Comparison of ENCODE assay signal across 16 mouse cellular contexts in genomic region chr14:31209133-31209557, GRCm38 (mm10). TPM values are rescaled to one million over a fixed set of nuclear protein-coding genes. Genes with fewer than 3 reads are reported as not detected.
DNase-seq lines count a peak whose midpoint lies in the region; ATAC-seq and TF ChIP-seq lines count a peak whose summit lies in the region.
"Had no signal": no experiment of that assay in that cellular context is flagged by ENCODE, and none has a peak within 500 bp of the region (broad histone marks: within the 10 kb centered on the region; RNA-seq: fewer than 3 reads in every experiment).

No protein-coding gene starts in this region.

- H3K4me1 ChIP-seq in liver, embryonic 16.5 days (ENCODE audit: control insufficient read depth, low read depth, low read length), result peaks cover 28% of the 10 kb centered on the region
- peaks cover 63% of the 10 kb centered on the region for H3K4me1 ChIP-seq in liver, embryonic 12.5 days
- H3K4me1 ChIP-seq in heart, embryonic 16.5 days (ENCODE audit: control insufficient read depth, insufficient read depth, low read length), result peaks cover 45% of the 10 kb centered on the region

- H3K4me2 ChIP-seq in liver, embryonic 16.5 days (ENCODE audit: low read depth, low read length), result peak overlapping the region; percentile 18; the same call in 1 of the 2 replicates
- H3K4me2 ChIP-seq in liver, embryonic 12.5 days, result no peak overlapping the region
- peak overlapping the region; percentile 92 for H3K4me2 ChIP-seq in heart, embryonic 16.5 days (ENCODE audit: low read depth, low read length)
- peak overlapping the region; percentile 73 for H3K4me2 ChIP-seq in myocyte (ENCODE audit: low read depth)
- H3K4me2 ChIP-seq: midbrain, embryonic 13.5 days had no signal

- 0 out of 2 replicates have a peak overlapping the region, but pooled peaks have one; percentile 3 for H3K4me3 ChIP-seq in liver, embryonic 16.5 days (ENCODE audit: low read depth, low read length)
- no peak overlapping the region for H3K4me3 ChIP-seq in liver, embryonic 12.5 days
- peak overlapping the region; percentile 85 for H3K4me3 ChIP-seq in heart, embryonic 16.5 days (ENCODE audit: low read length)
- peak overlapping the region; percentile 100 for H3K4me3 ChIP-seq in myocyte
- H3K4me3 ChIP-seq: midbrain, embryonic 13.5 days had no signal

- peaks cover 37% of the 10 kb centered on the region for H3K79me2 ChIP-seq in myocyte (ENCODE audit: control insufficient read depth, insufficient read depth)

- H3K27me3 ChIP-seq in liver, embryonic 16.5 days (ENCODE audit: control insufficient read depth, insufficient read depth, low read depth, low read length), result no peaks in the 10 kb centered on the region
- H3K27me3 ChIP-seq in liver, embryonic 12.5 days (replicated peaks), result peaks cover 12% of the 10 kb centered on the region
- H3K27me3 ChIP-seq in heart, embryonic 16.5 days (ENCODE audit: control insufficient read depth, insufficient read depth, low read length), result no peaks in the 10 kb centered on the region
- no peaks in the 10 kb centered on the region for H3K27me3 ChIP-seq in myocyte (ENCODE audit: control insufficient read depth, insufficient read depth, insufficient read length)
- H3K27me3 ChIP-seq: midbrain, embryonic 13.5 days had no signal

- H3K9ac ChIP-seq in liver, embryonic 16.5 days (ENCODE audit: low read depth, low read length), result no peak overlapping the region
- H3K9ac ChIP-seq in liver, embryonic 12.5 days, result no peak overlapping the region
- H3K9ac ChIP-seq in heart, embryonic 16.5 days (ENCODE audit: low read length), result peak overlapping the region; percentile 87

- no peaks in the 10 kb centered on the region for H3K36me3 ChIP-seq in liver, embryonic 16.5 days (ENCODE audit: control insufficient read depth, insufficient read depth)
- peaks cover 8% of the 10 kb centered on the region for H3K36me3 ChIP-seq in liver, embryonic 12.5 days
- H3K36me3 ChIP-seq in heart, embryonic 16.5 days (ENCODE audit: control insufficient read depth, insufficient read depth), result peaks cover 2% of the 10 kb centered on the region; the same call in 1 of the 2 replicates
- peaks cover 23% of the 10 kb centered on the region for H3K36me3 ChIP-seq in myocyte (ENCODE audit: control insufficient read depth, insufficient read depth)

- WGBS in liver, embryonic 16.5 days (ENCODE audit: insufficient replicate concordance), result 53% methylated on average over 4 of the region's 4 CpGs
- 74% methylated on average over 4 of the region's 4 CpGs for WGBS in liver, embryonic 12.5 days (ENCODE audit: insufficient replicate concordance)
- WGBS in heart, embryonic 16.5 days, result 38% methylated on average over 4 of the region's 4 CpGs

- no peak for TF ChIP-seq POLR2A in myocyte (IDR thresholded peaks at IDR 0.05; ENCODE audit: insufficient read length, low read depth)

- ATAC-seq in liver, embryonic 16.5 days (ENCODE audit: low read depth), result no peak
- ATAC-seq in liver, embryonic 12.5 days, result no peak
- ATAC-seq in heart, embryonic 16.5 days (replicated peaks; ENCODE audit: extremely low read depth, insufficient read depth, low FRiP score), result peak; percentile 80
- ATAC-seq: forebrain, embryonic 16.5 days; hindbrain, postnatal 0 days; midbrain, embryonic 13.5 days had no signal

- H3K27ac ChIP-seq in liver, embryonic 16.5 days (ENCODE audit: low read length), result no peak overlapping the region
- H3K27ac ChIP-seq in liver, embryonic 12.5 days, result no peak overlapping the region
- H3K27ac ChIP-seq in heart, embryonic 16.5 days (ENCODE audit: low read length), result peak overlapping the region; percentile 95
- H3K27ac ChIP-seq: hindbrain, postnatal 0 days; midbrain, embryonic 13.5 days had no signal

- H3K9me3 ChIP-seq in liver, embryonic 16.5 days (replicated peaks; ENCODE audit: control insufficient read depth, low read length), result no peaks in the 10 kb centered on the region
- no peaks in the 10 kb centered on the region for H3K9me3 ChIP-seq in liver, embryonic 12.5 days (replicated peaks)
- H3K9me3 ChIP-seq in heart, embryonic 16.5 days (replicated peaks; ENCODE audit: control insufficient read depth, low read length), result no peaks in the 10 kb centered on the region
- H3K9me3 ChIP-seq: midbrain, embryonic 13.5 days had no signal

- peak; percentile 40 for DNase-seq in cerebellum, adult 9-11 months
- no peak for DNase-seq in cerebellum, postnatal 25 days
- no peak for DNase-seq in ovary, postnatal 14 days (ENCODE audit: low spot score)
- DNase-seq in adrenal gland, adult 18-20 months (ENCODE audit: low spot score in 2 of 2), result no peak
- DNase-seq: kidney, adult 2 months; lung, embryonic 14.5 days; thymus, adult 2 months had no signal

- peak overlapping the region; percentile 2 for H3ac ChIP-seq in myocyte (ENCODE audit: control insufficient read depth, insufficient read length)

TF ChIP-seq in myocyte, 11 proteins besides CTCF, POLR2A, EP300 and RAD21:
- TF ChIP-seq MAX (IDR thresholded peaks at IDR 0.05; ENCODE audit: low read depth) (no peak), SRF (IDR thresholded peaks at IDR 0.05; ENCODE audit: control insufficient read depth, insufficient read length, low read depth) (peak; percentile 89), POLR2AphosphoS2 (IDR thresholded peaks at IDR 0.05; ENCODE audit: insufficient read length, low read depth) (no peak), USF1 (IDR thresholded peaks at IDR 0.05; ENCODE audit: low read depth) (no peak), MYOD1 (IDR thresholded peaks at IDR 0.05; ENCODE audit: control insufficient read depth in 1 of 3, insufficient read length in 2 of 3, low read depth in 2 of 3) (peak; percentile 58 to 88 (median 71)), TCF12 (IDR thresholded peaks at IDR 0.05; ENCODE audit: insufficient read depth, poor library complexity, severe bottlenecking) (peak; percentile 50), E2F4 (IDR thresholded peaks at IDR 0.05; ENCODE audit: insufficient read depth) (no peak), REST (IDR thresholded peaks at IDR 0.05; ENCODE audit: insufficient read depth, insufficient read length) (no peak), CEBPB (IDR thresholded peaks at IDR 0.05; ENCODE audit: insufficient read depth, poor library complexity, severe bottlenecking) (0 out of 2 replicates have a peak, but pooled peaks have one; percentile 31), MYOG (IDR thresholded peaks at IDR 0.05; ENCODE audit: control insufficient read depth in 1 of 3, insufficient read depth in 1 of 3, insufficient read length in 2 of 3, low read depth in 2 of 3) (peak; percentile 28 to 85 (median 76)), TCF3 (IDR thresholded peaks at IDR 0.05; ENCODE audit: insufficient read length, low read depth) (peak; percentile 53)

RNA-seq across cellular contexts. Expression of gene Tnnc1, which starts 1.0 kb away (rescaled TPM):
- 80.6 and 93.1 TPM in 2 replicates for polyA plus RNA-seq in liver, embryonic 16.5 days (2015; fragmentation: Nextera tagmentation; extraction: Ambion mirVana)
- 10.8 and 11.5 TPM in 2 replicates for polyA plus RNA-seq in liver, embryonic 12.5 days (2016; fragmentation: Nextera tagmentation; extraction: Ambion mirVana)
- 4,861 and 5,105 TPM in 2 replicates for polyA plus RNA-seq in heart, embryonic 16.5 days (2015; fragmentation: Nextera tagmentation; extraction: Ambion mirVana)
- 7,028 TPM for polyA plus RNA-seq in myocyte (2012; fragmentation: generic; extraction: Trizol)
- total RNA-seq in adrenal gland, adult 18-20 months (2021), result 1 to 10 TPM in 1 of 2 experiments, under 1 TPM in 1; 0.74 to 1.7 TPM
- total RNA-seq: MEL had no signal

RNA-seq across cellular contexts. Expression of gene Nisch, which starts 7.6 kb away (rescaled TPM):
- 94.9 and 112 TPM in 2 replicates for polyA plus RNA-seq in liver, embryonic 16.5 days (2015; fragmentation: Nextera tagmentation; extraction: Ambion mirVana)
- 145 and 151 TPM in 2 replicates for polyA plus RNA-seq in liver, embryonic 12.5 days (2016; fragmentation: Nextera tagmentation; extraction: Ambion mirVana)
- 331 and 376 TPM in 2 replicates for polyA plus RNA-seq in heart, embryonic 16.5 days (2015; fragmentation: Nextera tagmentation; extraction: Ambion mirVana)
- 266 TPM for polyA plus RNA-seq in myocyte (2012; fragmentation: generic; extraction: Trizol)
- 100 to 1,000 TPM; 257 to 319 TPM for total RNA-seq in adrenal gland, adult 18-20 months (2021)

RNA-seq across cellular contexts. Expression of gene Sema3g, which starts 8.5 kb away (rescaled TPM):
- 0.04 TPM in 2 replicates for polyA plus RNA-seq in liver, embryonic 16.5 days (2015; fragmentation: Nextera tagmentation; extraction: Ambion mirVana)
- 0.04 and 0.18 TPM in 2 replicates for polyA plus RNA-seq in liver, embryonic 12.5 days (2016; fragmentation: Nextera tagmentation; extraction: Ambion mirVana)
- 0.97 TPM in 2 replicates for polyA plus RNA-seq in heart, embryonic 16.5 days (2015; fragmentation: Nextera tagmentation; extraction: Ambion mirVana)
- polyA plus RNA-seq in myocyte (2012; fragmentation: generic; extraction: Trizol), result 1.8 TPM
- 10 to 100 TPM in 1 of 2 experiments, 1 to 10 TPM in 1; 8.5 to 10.6 TPM for total RNA-seq in adrenal gland, adult 18-20 months (2021)
- total RNA-seq: granulocyte monocyte progenitor cell, adult 5-6 weeks had no signal

RNA-seq across cellular contexts. Expression of gene Stab1, which starts 40.7 kb away (rescaled TPM):
- polyA plus RNA-seq in liver, embryonic 16.5 days (2015; fragmentation: Nextera tagmentation; extraction: Ambion mirVana), result 25.8 and 32.2 TPM in 2 replicates
- polyA plus RNA-seq in liver, embryonic 12.5 days (2016; fragmentation: Nextera tagmentation; extraction: Ambion mirVana), result 27.4 and 28.0 TPM in 2 replicates
- polyA plus RNA-seq in heart, embryonic 16.5 days (2015; fragmentation: Nextera tagmentation; extraction: Ambion mirVana), result 36.6 and 43.8 TPM in 2 replicates
- 0.46 TPM for polyA plus RNA-seq in myocyte (2012; fragmentation: generic; extraction: Trizol)
- total RNA-seq in adrenal gland, adult 18-20 months (2021), result 10 to 100 TPM; 83.4 to 93.7 TPM
- total RNA-seq: granulocyte monocyte progenitor cell, adult 5-6 weeks had no signal

RNA-seq across cellular contexts. Expression of gene Phf7, which starts 42.0 kb away (rescaled TPM):
- 6.1 and 6.3 TPM in 2 replicates for polyA plus RNA-seq in liver, embryonic 16.5 days (2015; fragmentation: Nextera tagmentation; extraction: Ambion mirVana)
- 9.9 and 10.0 TPM in 2 replicates for polyA plus RNA-seq in liver, embryonic 12.5 days (2016; fragmentation: Nextera tagmentation; extraction: Ambion mirVana)
- 9.5 TPM in 2 replicates for polyA plus RNA-seq in heart, embryonic 16.5 days (2015; fragmentation: Nextera tagmentation; extraction: Ambion mirVana)
- polyA plus RNA-seq in myocyte (2012; fragmentation: generic; extraction: Trizol), result 5.4 TPM
- total RNA-seq in adrenal gland, adult 18-20 months (2021), result 1 to 10 TPM; 5.8 to 6.7 TPM

Comparison
In these comparisons a context has a peak if more than half of its experiments do, and no peak if none do; other contexts are left out.
1. RNA of gene Tnnc1, which starts 1.0 kb away (polyA plus RNA-seq): 7,028 TPM in myocyte (single experiment) and 4,861 to 5,105 TPM in heart, embryonic 16.5 days; 80.6 to 93.1 TPM in liver, embryonic 16.5 days and 10.8 to 11.5 TPM in liver, embryonic 12.5 days; every median in the first group is over 10 times any median in the second.